Mouse (Mus musculus) 416B (cell line): ENCODE data around the gene Crip1.

Experiments used
- DNase-seq: peaks from one replicate; pipeline ENCODE4 v3.0.0; 2011; ENCODE audit warnings: low read depth

The Crip1 gene

DNA sequence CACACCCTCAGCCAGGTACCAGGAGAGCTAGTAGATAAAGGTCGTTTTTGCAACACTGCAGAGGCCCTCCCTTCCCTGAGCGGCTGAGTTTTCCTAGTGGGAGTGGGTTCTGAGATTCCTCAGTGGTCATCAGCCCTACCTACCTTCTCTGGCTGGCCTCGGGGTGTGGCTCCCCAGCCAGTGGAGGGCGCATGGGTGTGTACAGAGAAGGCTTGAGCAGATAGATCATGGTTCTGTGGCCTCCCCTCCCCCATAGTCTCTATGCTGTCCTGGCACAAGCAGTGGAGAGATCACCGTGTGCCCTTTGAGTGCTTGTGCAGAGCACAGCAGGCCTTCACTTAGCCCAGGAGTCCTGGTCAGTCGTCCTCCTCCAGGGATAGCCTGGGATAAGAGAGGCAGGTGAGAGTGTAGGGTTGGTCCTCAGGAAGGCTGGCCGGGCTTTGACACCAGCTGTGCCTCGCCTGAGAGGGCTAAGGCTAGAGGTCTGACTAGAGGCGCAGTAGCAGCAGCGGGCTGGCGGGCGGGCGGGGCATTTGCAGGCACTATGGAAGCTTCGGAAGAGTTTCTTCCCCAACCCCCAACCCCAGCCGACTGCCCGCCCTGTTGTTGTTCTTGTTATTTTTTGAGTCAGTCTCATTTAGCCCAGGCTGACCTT is 2.4 kb downstream of the Crip1 start:
- DNase-seq: peak; percentile 46

DNA sequence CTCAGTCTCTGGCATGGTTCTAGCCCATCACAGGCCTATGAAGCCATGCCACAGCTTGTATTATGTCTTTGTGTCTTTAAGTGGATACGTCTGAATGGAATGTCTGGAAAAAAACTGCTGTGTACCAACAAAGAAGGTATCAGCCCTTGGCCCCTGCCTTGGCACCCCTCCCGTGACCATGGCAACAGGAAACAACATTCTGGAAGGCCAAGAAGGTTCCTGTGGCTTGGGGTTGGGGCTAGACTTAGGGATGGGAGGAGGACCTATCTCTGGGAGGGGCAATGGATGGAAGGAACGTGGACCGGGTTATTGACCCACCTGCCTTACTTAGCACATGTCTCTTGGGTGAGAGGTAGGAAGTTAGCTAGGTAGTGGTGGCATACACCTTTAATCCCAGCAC is 3.2 kb downstream of the Crip1 start:
- no peak for DNase-seq

DNA sequence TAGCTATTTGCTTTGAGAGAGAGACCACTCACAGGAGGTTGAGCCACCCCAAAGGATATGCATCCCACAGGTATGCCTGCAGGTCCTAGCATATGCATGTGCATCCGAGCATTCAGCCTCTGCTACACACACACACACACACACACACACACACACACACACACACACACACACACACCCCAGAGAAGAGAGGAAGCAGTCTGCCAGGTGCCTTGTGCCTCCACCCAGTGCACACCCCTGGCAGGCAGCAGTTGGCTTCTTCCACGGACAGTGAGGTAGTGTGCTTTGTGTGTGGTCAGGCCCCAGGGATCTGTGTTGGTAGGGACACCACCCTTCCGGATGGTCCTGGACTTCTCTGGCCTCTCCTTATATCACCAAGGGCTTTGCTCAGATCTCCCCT is 3.8 kb downstream of the Crip1 start:
- no peak for DNase-seq

DNA sequence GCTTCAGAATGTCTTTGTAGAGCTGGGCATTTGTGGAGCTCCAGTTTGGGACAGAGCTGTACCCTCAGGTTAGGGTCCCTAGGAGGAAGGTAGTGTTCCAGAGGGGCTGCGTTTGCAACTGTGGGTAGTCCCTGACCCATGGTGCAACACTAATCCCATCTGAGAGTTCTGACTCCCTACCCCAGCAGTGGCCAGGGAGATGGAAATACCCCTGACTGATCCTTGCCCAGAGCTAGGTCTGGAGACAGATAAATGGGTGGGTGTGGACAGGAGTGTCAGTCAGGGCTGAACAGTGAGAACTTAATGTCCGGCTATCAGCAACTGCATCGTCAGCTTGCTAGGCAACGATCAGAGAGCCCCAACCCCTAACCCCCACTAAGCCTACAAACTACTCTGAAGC is 4.5 kb downstream of the Crip1 start:
- no peak for DNase-seq

DNA sequence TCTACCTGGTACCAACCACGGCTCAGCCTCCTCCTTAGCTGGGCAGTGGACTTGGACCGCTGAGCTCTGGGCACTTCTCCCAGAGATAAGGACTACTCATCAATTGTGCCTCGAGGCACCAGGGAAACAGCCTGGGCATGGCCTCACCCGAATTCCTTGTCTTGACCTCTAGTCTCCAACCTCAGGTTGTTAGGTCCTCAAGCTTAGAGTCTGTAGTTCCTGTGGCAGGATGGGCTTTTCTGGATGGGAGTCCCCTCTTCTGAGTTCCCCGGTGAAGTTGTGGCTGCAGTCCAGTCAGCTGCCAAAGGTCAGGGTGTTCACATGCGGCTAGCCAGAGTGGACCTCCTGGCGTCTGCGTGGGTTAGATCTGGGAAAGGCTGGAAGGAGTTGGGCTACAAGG is 4.9 kb downstream of the Crip1 start:
- no peak for DNase-seq

DNA sequence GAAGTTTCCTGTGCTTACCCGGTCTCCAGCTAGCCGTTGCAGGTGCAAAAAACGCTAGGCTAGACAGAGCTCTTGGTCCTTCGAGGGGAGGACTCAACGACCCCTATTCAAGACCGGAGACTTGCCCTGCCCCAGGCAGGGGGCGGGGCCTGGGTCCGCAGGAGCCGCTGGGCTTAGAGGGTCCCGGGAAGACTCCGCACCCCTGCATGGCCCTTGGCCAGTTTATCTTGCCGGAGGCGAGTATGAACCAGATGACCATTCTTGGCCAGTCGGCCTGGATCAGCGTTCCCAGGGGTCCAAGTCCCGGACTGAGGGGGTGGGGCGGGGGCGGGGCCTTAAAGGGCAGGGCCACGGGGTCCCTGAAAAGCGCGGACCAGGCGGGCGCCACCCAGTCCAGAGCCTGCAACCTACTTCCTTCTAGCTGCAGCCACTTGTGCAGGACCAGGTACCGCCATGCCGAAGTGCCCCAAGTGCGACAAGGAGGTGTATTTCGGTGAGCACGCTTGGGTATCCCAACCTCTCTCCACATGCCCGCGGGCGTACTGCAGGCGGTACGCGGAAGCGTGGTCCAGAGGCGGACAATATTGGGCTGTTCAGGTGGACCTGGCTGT is 5.7 kb downstream of the Crip1 start:
- no peak for DNase-seq

DNA sequence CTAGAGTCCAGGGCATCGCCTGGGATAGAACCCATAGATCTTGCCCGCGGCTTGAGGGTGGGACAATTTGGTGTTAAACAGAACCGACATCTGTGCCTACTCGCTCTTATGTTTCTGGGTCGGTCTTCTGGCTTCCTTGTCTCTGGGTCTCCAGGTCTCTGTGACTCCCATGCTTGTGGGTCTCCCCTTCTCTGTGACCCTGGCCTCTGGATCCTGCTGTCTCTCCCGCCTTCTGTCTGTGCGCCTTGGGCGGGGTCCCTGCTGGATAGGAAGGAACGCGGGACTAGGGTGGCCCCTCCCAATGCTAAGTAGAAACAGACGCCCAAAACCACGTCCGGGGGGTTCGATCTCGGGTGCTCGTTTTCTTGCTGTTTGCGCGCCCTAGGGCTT is 6.2 kb downstream of the Crip1 start:
- DNase-seq: no peak

DNA sequence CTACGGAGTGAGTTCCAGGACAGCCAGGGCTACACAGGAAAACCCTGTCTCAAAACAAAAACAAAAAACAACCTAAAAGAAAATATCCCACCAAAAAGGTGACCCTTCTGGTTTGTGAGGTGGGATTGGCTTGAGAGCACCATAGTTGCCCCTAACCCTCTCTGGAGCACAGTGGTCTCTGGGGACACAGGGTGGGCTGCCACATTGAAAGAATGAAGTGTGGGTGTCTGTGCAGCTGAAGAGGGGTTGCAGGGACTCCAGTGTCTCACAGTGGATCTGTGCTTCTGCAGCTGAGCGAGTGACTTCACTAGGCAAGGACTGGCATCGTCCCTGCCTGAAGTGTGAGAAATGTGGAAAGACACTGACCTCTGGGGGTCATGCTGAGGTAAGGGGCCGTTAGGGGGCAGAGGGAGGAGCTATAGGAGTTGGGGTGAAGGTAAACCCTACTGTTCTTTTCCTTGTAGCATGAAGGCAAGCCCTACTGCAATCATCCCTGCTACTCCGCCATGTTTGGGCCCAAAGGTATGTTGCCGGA is 6.9 kb downstream of the Crip1 start:
- no peak for DNase-seq

DNA sequence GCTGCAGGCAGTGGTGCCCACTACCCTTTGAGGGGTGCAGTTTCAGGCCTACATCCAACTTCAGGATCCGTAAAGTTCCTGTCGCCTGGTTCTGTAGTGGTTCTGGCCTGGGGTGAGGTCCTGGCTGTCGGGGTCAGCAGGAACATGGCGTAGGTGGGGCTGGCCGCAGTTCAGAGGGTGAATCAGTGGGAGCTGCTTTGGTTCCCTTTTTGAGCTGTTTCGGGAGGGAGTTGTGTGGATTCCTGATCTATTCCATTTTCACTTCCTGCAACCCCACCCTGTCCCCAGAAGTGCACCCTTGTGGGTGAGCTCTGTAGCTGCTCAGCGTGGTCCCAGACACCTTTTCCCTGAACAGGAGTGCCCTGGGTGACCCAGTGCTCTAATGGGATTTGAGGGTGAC is 7.9 kb downstream of the Crip1 start:
- no peak for DNase-seq

DNA sequence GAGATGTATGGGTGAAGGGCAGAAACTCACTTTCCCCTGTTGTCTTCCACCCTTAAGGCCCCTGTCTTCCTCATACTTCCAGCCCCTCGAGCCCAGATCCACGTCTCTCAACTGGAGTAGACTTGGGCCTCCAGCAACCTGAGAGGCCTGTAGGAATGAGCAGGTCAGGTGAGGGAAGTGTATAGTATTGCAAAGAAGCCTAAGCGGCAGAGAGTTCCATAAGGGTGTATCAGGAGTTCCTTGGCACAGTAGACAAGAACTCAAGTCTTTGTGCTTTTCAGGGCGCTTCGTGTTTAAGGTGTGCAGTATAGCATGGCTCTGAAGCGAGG is 8.6 kb downstream of the Crip1 start:
- DNase-seq: peak; percentile 11

DNA sequence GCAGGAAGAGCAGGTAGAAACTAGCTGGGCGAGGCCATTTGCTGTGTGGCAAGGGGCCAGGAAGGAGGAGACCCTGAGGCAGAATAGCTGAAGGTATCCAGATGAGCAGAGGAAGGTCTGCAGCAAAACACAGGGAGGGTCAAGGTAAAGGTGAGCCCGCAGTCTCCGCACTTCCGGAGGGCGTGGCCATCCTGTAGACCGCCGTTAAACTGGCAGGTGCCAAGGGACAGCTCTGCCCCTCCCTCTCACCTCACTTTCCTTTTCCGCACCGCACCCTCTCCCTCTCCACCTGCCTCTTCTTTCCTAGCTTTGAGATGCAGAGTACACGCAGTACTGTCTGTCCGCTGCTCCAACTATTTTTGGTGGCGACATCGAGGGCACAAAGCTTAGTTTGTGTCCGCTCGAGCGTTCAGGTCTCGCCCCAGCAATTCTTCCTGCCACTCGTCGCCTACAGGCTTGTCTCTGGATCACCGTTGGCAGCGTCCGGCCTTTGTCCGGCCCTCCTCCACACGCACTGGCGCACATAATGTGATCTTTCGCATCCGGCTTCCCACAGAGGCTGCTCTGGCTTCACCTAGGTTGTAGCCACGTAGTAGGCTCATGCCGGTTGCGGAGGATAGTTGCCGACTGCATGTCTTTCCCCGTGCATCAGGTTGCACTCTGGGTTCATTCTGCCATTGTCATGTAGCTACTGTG is 9.1 kb downstream of the Crip1 start:
- DNase-seq: no peak

DNA sequence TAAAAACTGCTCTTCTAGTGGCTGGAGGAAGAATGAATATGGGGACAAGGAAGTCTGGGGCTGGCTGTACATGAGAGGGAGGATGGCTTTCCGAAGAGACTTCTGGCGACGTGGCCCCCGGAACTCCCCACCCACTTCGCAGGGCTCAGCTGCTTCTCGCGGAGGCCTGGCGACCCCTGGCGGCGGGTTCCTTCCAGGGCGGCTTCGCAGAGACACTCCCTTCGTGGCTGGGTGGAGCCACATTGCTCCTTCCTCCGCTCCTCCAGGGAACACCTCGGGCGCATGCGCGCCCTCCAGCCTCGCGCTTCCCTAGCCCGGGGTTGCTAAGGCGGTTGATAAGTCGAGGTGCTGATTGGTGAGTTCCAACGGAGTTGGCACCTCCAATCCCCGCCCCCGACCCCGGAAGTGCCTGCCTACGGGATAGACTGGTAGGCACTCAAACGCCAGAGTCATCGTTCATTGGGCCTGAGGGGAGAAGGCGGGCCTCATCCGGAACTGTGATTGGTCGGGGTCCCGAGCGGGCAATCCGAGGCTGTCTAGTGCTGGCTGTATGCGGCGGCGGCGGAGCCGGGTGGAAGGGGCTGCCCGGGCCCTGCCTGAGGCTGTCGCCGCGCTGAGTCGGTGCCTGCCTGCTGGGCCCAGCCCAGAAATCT is 9.9 kb downstream of the Crip1 start, which contains the start of gene Tedc1:
TSS of gene Tedc1 (plus strand) at position 535 of the 653 bp plus-strand sequence.
- peak; percentile 100 for DNase-seq

DNA sequence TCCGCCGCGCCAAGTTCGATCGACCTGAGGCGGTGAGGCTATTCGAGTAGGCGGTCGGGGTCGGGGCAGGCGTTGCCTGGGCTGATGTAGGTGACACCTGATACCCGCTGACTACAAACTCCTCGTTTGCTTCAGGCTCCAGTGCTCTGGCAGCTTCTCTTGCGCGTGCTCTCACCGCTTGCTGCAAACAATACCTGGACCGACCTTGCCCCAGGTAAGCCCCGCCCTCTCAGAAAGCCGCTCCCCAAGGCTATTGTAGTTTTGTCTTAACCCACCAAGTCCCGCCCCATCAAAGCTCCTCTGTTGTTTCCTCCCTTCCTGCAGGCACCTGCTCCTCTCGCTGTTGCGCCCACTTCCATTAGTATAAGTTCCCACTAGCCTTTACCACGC is 10.4 kb downstream of the Crip1 start:
- peak; percentile 59 for DNase-seq

DNA sequence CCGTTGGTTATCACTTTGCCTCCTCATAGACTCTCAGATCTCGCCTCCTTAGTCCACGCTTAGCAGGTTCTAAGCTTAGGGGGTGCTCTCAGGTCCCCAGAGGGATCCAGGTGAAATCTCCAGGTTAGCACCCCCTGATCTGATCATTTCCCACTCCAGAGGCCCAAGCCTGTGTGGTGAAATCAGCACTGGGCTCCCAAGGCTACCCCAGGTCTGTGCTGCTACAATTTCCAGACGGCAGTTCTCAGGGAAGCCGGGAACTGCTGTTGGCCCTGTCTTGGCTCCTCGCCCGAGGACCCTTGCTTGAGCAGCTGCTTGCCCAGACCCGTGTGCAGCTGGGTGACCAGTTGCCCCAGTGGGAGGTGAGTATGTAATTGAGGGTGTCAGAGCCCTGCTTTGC is 10.9 kb downstream of the Crip1 start:
- no peak for DNase-seq

DNA sequence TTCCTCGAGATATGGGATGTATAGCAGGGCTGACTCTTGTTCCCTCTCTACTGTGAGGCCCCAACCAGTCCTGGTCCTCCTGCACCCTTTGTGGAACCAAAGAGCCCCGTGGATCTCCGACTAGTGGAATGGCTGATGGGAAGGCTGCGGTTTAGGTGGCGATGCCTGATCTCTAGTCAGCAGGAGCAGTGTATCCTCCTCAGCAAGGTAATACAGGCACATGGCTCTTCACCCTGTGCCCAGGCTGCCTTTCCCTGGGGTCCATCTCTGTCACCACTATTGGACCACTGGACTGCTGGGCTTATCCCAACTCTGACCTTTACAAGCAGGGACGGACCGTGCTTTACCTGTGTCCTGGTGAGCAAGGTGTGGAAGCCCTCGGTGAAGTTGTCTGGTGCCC is 11.4 kb downstream of the Crip1 start:
- DNase-seq: no peak

DNA sequence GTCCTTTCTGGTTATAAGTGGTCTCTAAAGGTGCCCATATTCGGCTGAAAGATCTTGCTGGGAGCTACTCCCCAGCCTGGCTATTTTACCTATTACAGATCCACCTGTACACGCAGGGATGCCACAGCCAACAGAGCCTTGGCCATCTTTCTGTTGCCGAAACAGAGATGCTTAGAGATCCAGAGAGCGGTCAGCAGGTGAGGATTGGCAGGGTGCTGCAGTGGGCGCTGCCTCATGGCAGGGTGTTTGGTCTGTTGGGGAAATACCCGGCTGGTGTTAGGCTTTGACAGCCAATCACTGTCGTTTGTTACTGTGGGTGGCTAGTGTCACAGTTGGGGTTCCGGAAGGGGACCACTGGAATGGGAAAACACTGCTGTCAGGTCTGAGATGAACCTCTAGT is 11.9 kb downstream of the Crip1 start:
- no peak for DNase-seq

DNA sequence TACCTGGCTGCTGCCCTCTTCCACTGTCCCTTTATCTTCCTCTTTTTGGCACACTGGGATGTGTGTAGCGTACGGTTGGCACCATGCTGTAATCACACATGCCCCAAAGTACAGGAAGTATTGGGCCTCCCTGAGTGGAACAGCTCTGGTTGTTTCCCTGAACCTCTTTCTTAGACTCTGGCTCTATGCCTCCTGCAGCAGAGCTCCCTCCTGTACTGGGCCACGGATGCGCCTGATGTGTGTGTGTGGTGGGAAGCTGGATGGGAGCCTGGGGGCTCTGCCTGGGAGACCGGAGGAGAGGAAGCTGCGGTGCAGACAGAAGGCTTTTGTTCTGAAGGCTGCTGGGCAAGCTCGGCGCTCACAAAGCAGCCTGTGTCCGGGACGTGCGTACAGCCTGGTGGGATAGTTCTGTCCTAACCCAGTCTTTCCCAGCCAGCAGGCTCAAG is 17.5 kb downstream of the Crip1 start:
- no peak for DNase-seq

DNA sequence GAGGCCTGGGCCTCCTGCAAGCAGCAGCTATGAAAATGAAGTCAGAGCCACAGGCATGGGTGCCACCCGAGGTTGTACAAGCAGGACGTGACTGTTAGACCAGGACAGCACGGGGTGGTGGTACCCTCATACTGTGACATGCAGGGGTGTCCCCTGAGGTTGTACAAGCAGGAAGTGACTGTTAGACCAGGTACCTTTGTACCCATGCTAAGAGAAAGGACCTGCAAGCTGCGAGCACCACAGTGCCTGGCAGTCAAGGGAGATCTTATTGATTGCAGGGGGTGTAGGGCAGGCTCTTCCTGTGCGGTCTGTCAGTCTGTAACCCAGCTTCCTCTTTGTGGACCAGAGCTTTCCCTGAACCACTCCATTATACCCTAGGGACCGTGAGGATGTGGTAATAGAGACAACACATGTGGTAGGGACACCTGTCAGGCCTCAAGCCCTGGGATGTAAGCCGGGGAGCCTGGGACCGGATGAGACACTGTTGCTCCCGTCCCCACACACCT is 22.0 kb downstream of the Crip1 start:
- DNase-seq: peak; percentile 91

DNA sequence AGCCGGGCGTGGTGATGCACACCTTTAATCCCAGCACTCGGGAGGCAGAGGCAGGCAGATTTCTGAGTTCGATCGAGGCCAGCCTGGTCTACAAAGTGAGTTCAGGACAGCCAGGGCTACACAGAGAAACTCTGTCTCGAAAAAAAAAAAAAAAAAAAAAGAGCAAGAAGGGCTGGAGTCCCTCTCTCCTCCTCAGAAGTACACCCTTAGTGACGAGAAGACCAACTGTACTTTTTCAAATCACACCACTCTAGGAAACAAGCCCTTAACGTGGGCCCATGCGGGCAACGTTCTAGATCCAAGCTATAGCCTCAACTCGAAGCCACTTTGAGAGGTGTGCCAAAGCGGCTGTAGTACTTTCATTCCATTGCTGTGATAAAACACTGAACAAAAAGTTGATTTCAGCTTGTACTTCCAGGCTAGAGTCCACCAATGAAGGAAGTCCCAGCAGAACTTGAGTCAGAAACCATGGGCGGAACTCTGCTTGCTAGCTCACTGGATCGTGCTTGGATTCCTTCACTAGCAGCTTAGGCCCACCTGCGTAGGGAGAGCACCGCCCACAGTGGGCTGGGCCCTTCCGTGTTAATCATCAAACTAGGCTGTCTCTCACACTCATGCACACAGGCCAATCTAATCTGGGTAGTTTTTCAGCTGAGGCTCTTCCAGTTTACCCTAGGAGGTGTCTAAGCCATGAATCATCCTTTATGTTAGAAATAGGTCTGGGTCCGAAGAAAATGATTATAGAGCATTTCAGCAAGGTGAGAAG is 31.0 kb downstream of the Crip1 start:
- no peak for DNase-seq

DNA sequence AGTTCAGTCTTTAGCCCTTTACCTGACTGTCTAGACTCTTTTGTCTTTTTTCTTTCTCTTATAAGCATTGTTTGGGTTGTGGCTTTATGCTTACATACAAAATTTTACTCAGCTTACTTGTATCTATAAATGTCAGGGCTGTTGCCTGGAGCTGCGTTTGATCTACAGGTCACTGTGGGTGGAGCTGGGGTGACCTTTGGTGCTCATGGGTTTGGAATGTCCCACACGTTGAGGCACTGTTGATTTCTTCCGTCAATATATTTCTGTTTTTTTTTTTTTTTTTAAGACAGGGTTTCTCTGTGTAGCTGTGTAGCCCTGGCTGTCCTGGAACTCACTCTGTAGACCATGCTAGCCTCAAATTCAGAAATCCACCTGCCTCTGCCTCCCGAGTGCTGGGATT is 34.9 kb downstream of the Crip1 start:
- no peak for DNase-seq

DNA sequence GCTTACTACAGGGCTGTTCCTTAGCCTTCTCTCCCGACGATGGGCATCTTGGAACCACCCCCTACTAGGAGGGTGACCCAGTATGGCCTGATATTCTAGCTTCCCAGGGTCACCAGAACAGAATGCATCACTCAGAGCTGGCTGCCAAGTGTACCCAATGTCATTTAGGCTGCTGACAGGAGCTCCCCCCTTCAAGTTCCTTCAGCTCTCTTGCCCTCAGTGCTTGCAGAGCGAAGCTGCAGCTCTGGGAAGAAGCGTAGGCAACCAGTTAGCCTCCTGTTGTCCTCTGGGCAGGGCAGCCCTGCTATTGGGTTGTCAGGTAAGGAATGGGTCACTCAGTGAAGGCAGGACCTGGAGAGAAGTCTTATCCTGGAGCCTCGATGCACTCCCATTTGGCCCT is 38.8 kb downstream of the Crip1 start:
- no peak for DNase-seq
